Mouse (Mus musculus) neutrophil, adult 5-6 weeks (primary cell): ENCODE measurements around the gene Hnrnpul2. TPM values are rescaled to one million over a fixed set of nuclear protein-coding genes. Genes with fewer than 3 reads are reported as not detected.

Experiments used
- total RNA-seq: library from RNA; stranded (forward); fragments of 200-1000 nt; gene quantifications from 2 replicates; pipeline ENCODE4 v1.2.3, GENCODE M21; 2017

Hnrnpul2 gene
- total RNA-seq, 1 experiment from 2014 or later: 115 TPM

Other genes with a start within 250 kb of the Hnrnpul2 start
- not detected in 2 replicates for gene Slc22a8, start 228.8 kb upstream of the Hnrnpul2 start, total RNA-seq
- gene Slc22a6, start 202.0 kb upstream of the Hnrnpul2 start, total RNA-seq: not detected in 2 replicates
- gene Chrm1, start 156.2 kb upstream of the Hnrnpul2 start, total RNA-seq: not detected in 2 replicates
- 62.0 and 69.6 TPM in 2 replicates for gene Slc3a2, start 96.6 kb upstream of the Hnrnpul2 start, total RNA-seq
- 36.4 and 46.0 TPM in 2 replicates for gene Wdr74, start 84.2 kb upstream of the Hnrnpul2 start, total RNA-seq
- 7.2 TPM in 1 of 2 replicates, not detected in the other for gene 1700092M07Rik, start 79.3 kb upstream of the Hnrnpul2 start, total RNA-seq
- gene Stx5a, start 78.6 kb upstream of the Hnrnpul2 start, total RNA-seq: 144 and 149 TPM in 2 replicates
- 183 and 187 TPM in 2 replicates for gene Nxf1, start 62.9 kb upstream of the Hnrnpul2 start, total RNA-seq
- gene Tmem223, start 49.0 kb upstream of the Hnrnpul2 start, total RNA-seq: 15.5 and 16.6 TPM in 2 replicates
- 80.4 and 111 TPM in 2 replicates for gene Tmem179b, start 45.5 kb upstream of the Hnrnpul2 start, total RNA-seq
- gene Taf6l, start 33.6 kb upstream of the Hnrnpul2 start, total RNA-seq: 9.2 and 11.6 TPM in 2 replicates
- 30.0 and 32.5 TPM in 2 replicates for gene Polr2g, start 21.4 kb upstream of the Hnrnpul2 start, total RNA-seq
- 2.5 and 4.2 TPM in 2 replicates for gene Zbtb3, start 17.5 kb upstream of the Hnrnpul2 start, total RNA-seq
- gene Ttc9c, start 677 bp upstream of the Hnrnpul2 start, total RNA-seq: 46.0 and 48.2 TPM in 2 replicates
- 33.6 and 50.5 TPM in 2 replicates for gene AC129217.1, start 9.8 kb downstream of the Hnrnpul2 start, total RNA-seq
- 15.8 and 22.6 TPM in 2 replicates for gene Bscl2, start 17.5 kb downstream of the Hnrnpul2 start, total RNA-seq
- gene Gng3, start 19.2 kb downstream of the Hnrnpul2 start, total RNA-seq: 0.23 and 0.25 TPM in 2 replicates
- not detected in 2 replicates for gene Lrrn4cl, start 30.8 kb downstream of the Hnrnpul2 start, total RNA-seq
- gene Ubxn1, start 51.5 kb downstream of the Hnrnpul2 start, total RNA-seq: 167 TPM in 2 replicates
- 38.4 and 59.9 TPM in 2 replicates for gene Uqcc3, start 60.9 kb downstream of the Hnrnpul2 start, total RNA-seq
- gene Lbhd1, start 63.7 kb downstream of the Hnrnpul2 start, total RNA-seq: 13.4 and 31.1 TPM in 2 replicates
- gene Gm49403, start 63.9 kb downstream of the Hnrnpul2 start, total RNA-seq: not detected in 2 replicates
- gene 1810009A15Rik, start 68.8 kb downstream of the Hnrnpul2 start, total RNA-seq: 57.6 and 75.0 TPM in 2 replicates
- not detected in 2 replicates for gene Gm49416, start 68.9 kb downstream of the Hnrnpul2 start, total RNA-seq
- 9.0 and 9.2 TPM in 2 replicates for gene Ints5, start 73.0 kb downstream of the Hnrnpul2 start, total RNA-seq
- 62.1 and 69.2 TPM in 2 replicates for gene Ganab, start 78.1 kb downstream of the Hnrnpul2 start, total RNA-seq
- 46.6 and 47.5 TPM in 2 replicates for gene B3gat3, start 100.4 kb downstream of the Hnrnpul2 start, total RNA-seq
- gene Rom1, start 109.3 kb downstream of the Hnrnpul2 start, total RNA-seq: 2.6 and 3.1 TPM in 2 replicates
- 75.3 and 92.8 TPM in 2 replicates for gene Eml3, start 109.5 kb downstream of the Hnrnpul2 start, total RNA-seq
- gene Mta2, start 121.9 kb downstream of the Hnrnpul2 start, total RNA-seq: 165 and 169 TPM in 2 replicates
- gene Tut1, start 133.8 kb downstream of the Hnrnpul2 start, total RNA-seq: 25.9 and 29.6 TPM in 2 replicates
- 345 and 391 TPM in 2 replicates for gene Eef1g, start 147.0 kb downstream of the Hnrnpul2 start, total RNA-seq
- gene Ahnak, start 169.3 kb downstream of the Hnrnpul2 start, total RNA-seq: 181 and 193 TPM in 2 replicates